In genomic region chr2:180563841-180564240, GRCm38 (mm10) we compare ENCODE assay signal across 19 mouse cellular contexts. TPM values are rescaled to one million over a fixed set of nuclear protein-coding genes. Genes with fewer than 3 reads are reported as not detected.
A peak's percentile ranks its signal among the peaks of the same experiment; 100 is the strongest.
DNase-seq lines count a peak whose midpoint lies in the region; ATAC-seq lines count a peak whose summit lies in the region.
"Had no signal": no experiment of that assay in that cellular context is flagged by ENCODE, and none has a peak within 500 bp of the region (broad histone marks: within the 10 kb centered on the region; RNA-seq: fewer than 3 reads in every experiment).

No protein-coding gene starts in this region.

- H3K4me3 ChIP-seq in kidney, embryonic 15.5 days (replicated peaks), result no peak overlapping the region
- no peak overlapping the region for H3K4me3 ChIP-seq in midbrain, embryonic 14.5 days (replicated peaks; ENCODE audit: low read depth, low read length)
- no peak overlapping the region for H3K4me3 ChIP-seq in midbrain, embryonic 11.5 days (ENCODE audit: low read depth, low read length)
- no peak overlapping the region for H3K4me3 ChIP-seq in hindbrain, embryonic 12.5 days
- H3K4me3 ChIP-seq: embryonic facial prominence, embryonic 12.5 days; limb, embryonic 15.5 days; stomach, embryonic 15.5 days had no signal

- no peak overlapping the region for H3K9ac ChIP-seq in kidney, embryonic 15.5 days
- H3K9ac ChIP-seq in midbrain, embryonic 14.5 days (replicated peaks; ENCODE audit: low read length), result no peak overlapping the region
- no peak overlapping the region for H3K9ac ChIP-seq in midbrain, embryonic 11.5 days (ENCODE audit: low read length)
- no peak overlapping the region for H3K9ac ChIP-seq in hindbrain, embryonic 12.5 days
- H3K9ac ChIP-seq: embryonic facial prominence, embryonic 12.5 days; limb, embryonic 15.5 days; stomach, embryonic 15.5 days had no signal

- no peak for DNase-seq in kidney, adult 18-20 months
- peak; percentile 15 for DNase-seq in midbrain, embryonic 14.5 days
- DNase-seq in midbrain, embryonic 11.5 days (ENCODE audit: low spot score, missing footprints), result no peak
- no peak for DNase-seq in right cerebral cortex, postnatal 4 days
- DNase-seq in embryo, embryonic 11 days, result no peak
- DNase-seq: adrenal gland, postnatal 25 days; cerebellum, adult 8-10 months; heart, postnatal 14 days; kidney, postnatal 25 days; lung, postnatal 10 days; right cerebral cortex, adult 18-20 months; spleen, adult 18-20 months; thymus, adult 2 months had no signal

- peak overlapping the region; percentile 27; the same call in 1 of the 2 replicates for H3K27ac ChIP-seq in kidney, embryonic 15.5 days
- no peak overlapping the region for H3K27ac ChIP-seq in midbrain, embryonic 14.5 days (replicated peaks; ENCODE audit: low read depth, low read length)
- no peak overlapping the region for H3K27ac ChIP-seq in midbrain, embryonic 11.5 days (ENCODE audit: low read depth, low read length)
- peak overlapping the region; percentile 62; the same call in 1 of the 2 replicates for H3K27ac ChIP-seq in hindbrain, embryonic 12.5 days
- H3K27ac ChIP-seq: embryonic facial prominence, embryonic 12.5 days; limb, embryonic 15.5 days; stomach, embryonic 15.5 days had no signal

- no peak for ATAC-seq in kidney, embryonic 15.5 days (replicated peaks; ENCODE audit: low FRiP score)
- no peak for ATAC-seq in midbrain, embryonic 14.5 days (ENCODE audit: low FRiP score, low TSS enrichment)
- ATAC-seq in midbrain, embryonic 11.5 days (ENCODE audit: low FRiP score), result no peak
- peak; percentile 60; the same call in 1 of the 2 replicates for ATAC-seq in hindbrain, embryonic 12.5 days (ENCODE audit: low FRiP score)

- 16% methylated on average over 5 of the region's 5 CpGs for whole genome bisulfite sequencing in kidney, embryonic 15.5 days
- WGBS in midbrain, embryonic 14.5 days, result 36% methylated on average over 5 of the region's 5 CpGs
- WGBS in midbrain, embryonic 11.5 days, result 51% methylated on average over 5 of the region's 5 CpGs
- 28% methylated on average over 5 of the region's 5 CpGs for WGBS in hindbrain, embryonic 12.5 days

- peaks cover 23% of the 10 kb centered on the region for H3K4me1 ChIP-seq in kidney, embryonic 15.5 days
- 0 out of 2 replicates have a peak, but pooled peaks cover 5% of the 10 kb centered on the region for H3K4me1 ChIP-seq in midbrain, embryonic 14.5 days (ENCODE audit: control insufficient read depth, insufficient read depth, low read length)
- no peaks in the 10 kb centered on the region for H3K4me1 ChIP-seq in midbrain, embryonic 11.5 days (ENCODE audit: control insufficient read depth, insufficient read depth, low read length)
- H3K4me1 ChIP-seq in hindbrain, embryonic 12.5 days, result peaks cover 12% of the 10 kb centered on the region

- H3K9me3 ChIP-seq in kidney, embryonic 15.5 days (replicated peaks), result no peaks in the 10 kb centered on the region
- H3K9me3 ChIP-seq in midbrain, embryonic 14.5 days (ENCODE audit: control insufficient read depth, low read length), result no peaks in the 10 kb centered on the region
- H3K9me3 ChIP-seq in midbrain, embryonic 11.5 days (ENCODE audit: control insufficient read depth, low read length), result no peaks in the 10 kb centered on the region
- H3K9me3 ChIP-seq in hindbrain, embryonic 12.5 days (replicated peaks), result no peaks in the 10 kb centered on the region
- H3K9me3 ChIP-seq: embryonic facial prominence, embryonic 12.5 days; limb, embryonic 15.5 days; stomach, embryonic 15.5 days had no signal

- no peak overlapping the region for H3K4me2 ChIP-seq in kidney, embryonic 15.5 days
- no peak overlapping the region for H3K4me2 ChIP-seq in midbrain, embryonic 14.5 days (ENCODE audit: low read length)
- H3K4me2 ChIP-seq in midbrain, embryonic 11.5 days, result no peak overlapping the region
- no peak overlapping the region for H3K4me2 ChIP-seq in hindbrain, embryonic 12.5 days (replicated peaks)
- H3K4me2 ChIP-seq: embryonic facial prominence, embryonic 12.5 days; heart, embryonic 11.5 days; limb, embryonic 15.5 days; stomach, embryonic 15.5 days had no signal

- H3K36me3 ChIP-seq in kidney, embryonic 15.5 days, result no peaks in the 10 kb centered on the region
- H3K36me3 ChIP-seq in midbrain, embryonic 14.5 days (ENCODE audit: control insufficient read depth, insufficient read depth, low read length), result no peaks in the 10 kb centered on the region
- H3K36me3 ChIP-seq in midbrain, embryonic 11.5 days (ENCODE audit: control insufficient read depth, insufficient read depth, low read length), result no peaks in the 10 kb centered on the region
- no peaks in the 10 kb centered on the region for H3K36me3 ChIP-seq in hindbrain, embryonic 12.5 days
- H3K36me3 ChIP-seq: embryonic facial prominence, embryonic 12.5 days; limb, embryonic 15.5 days; stomach, embryonic 15.5 days had no signal

- H3K27me3 ChIP-seq in kidney, embryonic 15.5 days, result no peaks in the 10 kb centered on the region
- H3K27me3 ChIP-seq in midbrain, embryonic 14.5 days (ENCODE audit: control insufficient read depth, insufficient read depth, low read length), result no peaks in the 10 kb centered on the region
- H3K27me3 ChIP-seq in midbrain, embryonic 11.5 days (ENCODE audit: control insufficient read depth, insufficient read depth, low read length), result no peaks in the 10 kb centered on the region
- peaks cover 6% of the 10 kb centered on the region; the same call in 1 of the 2 replicates for H3K27me3 ChIP-seq in hindbrain, embryonic 12.5 days
- H3K27me3 ChIP-seq: limb, embryonic 15.5 days had no signal

RNA-seq across cellular contexts. Expression of gene Mrgbp, which starts 17.3 kb away (rescaled TPM):
- 43.4 and 44.8 TPM in 2 replicates for polyA plus RNA-seq in kidney, embryonic 15.5 days (2015; fragmentation: Nextera tagmentation; extraction: Ambion mirVana)
- 46.8 and 49.5 TPM in 2 replicates for polyA plus RNA-seq in midbrain, embryonic 14.5 days (2014; fragmentation: Nextera tagmentation; extraction: Ambion mirVana)
- 42.1 and 45.9 TPM in 2 replicates for polyA plus RNA-seq in midbrain, embryonic 11.5 days (2014; fragmentation: Nextera tagmentation; extraction: Ambion mirVana)
- polyA plus RNA-seq in hindbrain, embryonic 12.5 days (2016; fragmentation: Nextera tagmentation; extraction: Ambion mirVana), result 41.7 and 43.3 TPM in 2 replicates

RNA-seq across cellular contexts. Expression of gene Ogfr, which starts 25.2 kb away (rescaled TPM):
- 63.8 and 76.1 TPM in 2 replicates for polyA plus RNA-seq in kidney, embryonic 15.5 days (2015; fragmentation: Nextera tagmentation; extraction: Ambion mirVana)
- polyA plus RNA-seq in midbrain, embryonic 14.5 days (2014; fragmentation: Nextera tagmentation; extraction: Ambion mirVana), result 97.7 and 105 TPM in 2 replicates
- 101 and 104 TPM in 2 replicates for polyA plus RNA-seq in midbrain, embryonic 11.5 days (2014; fragmentation: Nextera tagmentation; extraction: Ambion mirVana)
- polyA plus RNA-seq in hindbrain, embryonic 12.5 days (2016; fragmentation: Nextera tagmentation; extraction: Ambion mirVana), result 96.5 and 96.6 TPM in 2 replicates

RNA-seq across cellular contexts. Expression of gene Col9a3, which starts 33.7 kb away (rescaled TPM):
- 8.8 and 9.8 TPM in 2 replicates for polyA plus RNA-seq in kidney, embryonic 15.5 days (2015; fragmentation: Nextera tagmentation; extraction: Ambion mirVana)
- 26.6 and 27.7 TPM in 2 replicates for polyA plus RNA-seq in midbrain, embryonic 14.5 days (2014; fragmentation: Nextera tagmentation; extraction: Ambion mirVana)
- 3.0 and 3.7 TPM in 2 replicates for polyA plus RNA-seq in midbrain, embryonic 11.5 days (2014; fragmentation: Nextera tagmentation; extraction: Ambion mirVana)
- polyA plus RNA-seq in hindbrain, embryonic 12.5 days (2016; fragmentation: Nextera tagmentation; extraction: Ambion mirVana), result 171 and 195 TPM in 2 replicates

Comparison
In these comparisons a context has a peak if more than half of its experiments do, and no peak if none do; other contexts are left out.
1. H3K27ac ChIP-seq: peak in kidney, embryonic 15.5 days (single experiment) and hindbrain, embryonic 12.5 days (single experiment); none in midbrain, embryonic 14.5 days (single experiment) and midbrain, embryonic 11.5 days (single experiment).